ENCODE assay signal across 8 mouse cellular contexts in the genomic region with DNA sequence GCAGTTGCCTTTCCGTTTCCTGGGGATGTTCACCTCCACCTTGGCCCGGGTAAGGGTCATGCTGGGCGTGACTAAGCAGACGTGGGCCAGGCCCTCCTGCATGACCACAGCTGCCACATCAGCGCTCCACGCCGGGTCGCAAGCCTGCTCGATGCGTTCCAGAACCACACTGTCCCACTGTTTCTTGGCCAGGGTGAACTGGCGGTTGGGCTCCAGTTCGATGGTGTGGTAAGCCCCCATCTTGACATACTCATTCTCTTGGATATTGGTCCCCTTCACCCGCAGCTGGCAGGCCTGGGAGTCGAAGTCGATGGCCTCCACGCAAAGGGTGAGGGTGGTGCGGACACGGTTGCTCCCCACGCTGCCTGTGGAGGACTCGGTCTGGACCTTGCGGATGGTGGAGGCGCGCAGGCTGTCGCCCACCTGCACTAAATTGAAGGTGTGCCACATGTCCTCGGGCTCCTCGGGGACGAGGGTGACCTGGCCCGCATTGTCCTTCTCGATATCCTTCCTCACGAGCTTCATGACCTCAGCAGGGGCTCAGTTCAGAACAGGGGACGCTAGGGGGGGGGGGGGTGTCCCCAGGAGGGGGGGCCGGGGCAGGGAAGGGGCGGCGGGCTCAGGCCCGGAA. TPM values are rescaled to one million over a fixed set of nuclear protein-coding genes. Genes with fewer than 3 reads are reported as not detected.
DNase-seq lines count a peak whose midpoint lies in the region; ATAC-seq lines count a peak whose summit lies in the region.

No protein-coding gene starts in this region.

- H3K9me3 ChIP-seq in hindbrain, embryonic 13.5 days = no peaks in the 10 kb centered on the region
- no peaks in the 10 kb centered on the region for H3K9me3 ChIP-seq in megakaryocyte, embryonic 14.5 days

- peak overlapping the region; percentile 83 for H3K9ac ChIP-seq in hindbrain, embryonic 13.5 days

- peak overlapping the region; percentile 98 for H3K4me2 ChIP-seq in hindbrain, embryonic 13.5 days

- H3K27ac ChIP-seq in hindbrain, embryonic 13.5 days = no peak overlapping the region

- peaks cover 23% of the 10 kb centered on the region for H3K36me3 ChIP-seq in hindbrain, embryonic 13.5 days
- H3K36me3 ChIP-seq in megakaryocyte, embryonic 14.5 days (replicated peaks; ENCODE audit: low read length) = peaks cover 26% of the 10 kb centered on the region

- H3K27me3 ChIP-seq in hindbrain, embryonic 13.5 days = no peaks in the 10 kb centered on the region
- no peaks in the 10 kb centered on the region for H3K27me3 ChIP-seq in megakaryocyte, embryonic 14.5 days (replicated peaks)

- peaks cover 24% of the 10 kb centered on the region for H3K4me1 ChIP-seq in hindbrain, embryonic 13.5 days (replicated peaks)
- peaks cover 38% of the 10 kb centered on the region for H3K4me1 ChIP-seq in megakaryocyte, embryonic 14.5 days

- DNase-seq in ovary, adult 18-20 months (ENCODE audit: low spot score) = peak; percentile 4
- no peak for DNase-seq in ovary, postnatal 10 days (ENCODE audit: low spot score)
- peak; percentile 35 for DNase-seq in cerebellum, adult 8-10 months
- DNase-seq in forelimb bud, embryonic 11.5 days (ENCODE audit: low read depth, low spot score) = peak; percentile 10
- peak; percentile 6 to 7 for DNase-seq in layer of hippocampus, postnatal 36 days
- DNase-seq in spleen, adult 18-20 months = peak; percentile 22 to 33

- WGBS in hindbrain, embryonic 13.5 days = 10% methylated on average over 33 of the region's 35 CpGs

- peak; percentile 82 for ATAC-seq in hindbrain, embryonic 13.5 days (ENCODE audit: low FRiP score)

- peak overlapping the region; percentile 65 for H3K4me3 ChIP-seq in hindbrain, embryonic 13.5 days
- peak overlapping the region; percentile 99 for H3K4me3 ChIP-seq in megakaryocyte, embryonic 14.5 days (replicated peaks)

RNA-seq across cellular contexts. Expression of gene Pelo, which starts 0.5 kb away (rescaled TPM):
- polyA plus RNA-seq in hindbrain, embryonic 13.5 days (2015; fragmentation: Nextera tagmentation; extraction: Ambion mirVana) = 3.9 and 6.8 TPM in 2 replicates
- 10 to 100 TPM; 21.1 to 21.9 TPM for total RNA-seq in layer of hippocampus, postnatal 36 days (2021)
- polyA plus RNA-seq in megakaryocyte, embryonic 14.5 days (2012; ENCODE audit: insufficient read depth, low replicate concordance) = 16.3 and 22.0 TPM in 2 replicates

RNA-seq across cellular contexts. Expression of gene Gm49395, which starts 12.2 kb away (rescaled TPM):
- 2.4 and 4.7 TPM in 2 replicates for polyA plus RNA-seq in hindbrain, embryonic 13.5 days (2015; fragmentation: Nextera tagmentation; extraction: Ambion mirVana)
- total RNA-seq in layer of hippocampus, postnatal 36 days (2021) = 1 to 10 TPM; 2.3 to 2.5 TPM
- 7.0 TPM in 1 of 2 replicates, not detected in the other for polyA plus RNA-seq in megakaryocyte, embryonic 14.5 days (2012; ENCODE audit: insufficient read depth, low replicate concordance)

RNA-seq across cellular contexts. Expression of gene Itga1, which starts 12.3 kb away (rescaled TPM):
- 6.6 and 7.1 TPM in 2 replicates for polyA plus RNA-seq in hindbrain, embryonic 13.5 days (2015; fragmentation: Nextera tagmentation; extraction: Ambion mirVana)
- 1 to 10 TPM; 5.1 to 5.6 TPM for total RNA-seq in layer of hippocampus, postnatal 36 days (2021)
- 0.22 TPM in 1 of 2 replicates, not detected in the other for polyA plus RNA-seq in megakaryocyte, embryonic 14.5 days (2012; ENCODE audit: insufficient read depth, low replicate concordance)
